Mouse (Mus musculus) 3T3-L1 (cell line): ENCODE data around the gene Prss16.
A peak's percentile ranks its signal among the peaks of the same experiment; 100 is the strongest.

ENCODE experiments used
- DNase-seq: peaks from one replicate; pipeline ENCODE4 v3.0.0-alpha.2; 2015; ENCODE audit warnings: low read depth, low spot score

Gene Prss16

GRCm38 (mm10) chr13:22009642-22010041, at the start of gene Prss16:
TSS of gene Prss16 (minus strand) at chr13:22009742.
- DNase-seq: no peak

- no peak for DNase-seq
Measured at GRCm38 (mm10) chr13:22053754-22054153, 44.2 kb upstream of the Prss16 start.

- DNase-seq: no peak
Measured at GRCm38 (mm10) chr13:22051523-22051859, 41.9 kb upstream of the Prss16 start.

- peak; percentile 95 for DNase-seq
Measured at GRCm38 (mm10) chr13:22050591-22051522, 41.3 kb upstream of the Prss16 start.

- DNase-seq: peak; percentile 78
Measured at GRCm38 (mm10) chr13:22049737-22050440, 40.3 kb upstream of the Prss16 start.

- no peak for DNase-seq
Measured at GRCm38 (mm10) chr13:22049041-22049440, 39.5 kb upstream of the Prss16 start.

- DNase-seq: no peak
Measured at GRCm38 (mm10) chr13:22045311-22045710, 35.8 kb upstream of the Prss16 start.

GRCm38 (mm10) chr13:22044432-22045155, 35.1 kb upstream of the Prss16 start:
- DNase-seq: no peak

GRCm38 (mm10) chr13:22043503-22044431, 34.2 kb upstream of the Prss16 start:
- DNase-seq: peak; percentile 89

GRCm38 (mm10) chr13:22042568-22043502, 33.3 kb upstream of the Prss16 start, which contains the start of the genes Hist1h2ag and Hist1h2bj:
TSS of gene Hist1h2ag (minus strand) at chr13:22042944.
TSS of gene Hist1h2bj (plus strand) at chr13:22043214.
- peak; percentile 99 for DNase-seq

- DNase-seq: peak; percentile 74
Measured at GRCm38 (mm10) chr13:22041651-22042567, 32.4 kb upstream of the Prss16 start.

- DNase-seq: peak; percentile 94
Measured at GRCm38 (mm10) chr13:22041142-22041536, 31.6 kb upstream of the Prss16 start, which contains the start of gene Hist1h4i. TSS of gene Hist1h4i (minus strand) at chr13:22041362.

- DNase-seq: peak; percentile 74
Measured at GRCm38 (mm10) chr13:22040464-22041141, 31.1 kb upstream of the Prss16 start.

GRCm38 (mm10) chr13:22039951-22040463, 30.5 kb upstream of the Prss16 start:
- DNase-seq: no peak

GRCm38 (mm10) chr13:22039364-22039763, 29.8 kb upstream of the Prss16 start:
- DNase-seq: no peak

- DNase-seq: no peak
Measured at GRCm38 (mm10) chr13:22037415-22037814, 27.9 kb upstream of the Prss16 start.

GRCm38 (mm10) chr13:22036986-22037385, 27.4 kb upstream of the Prss16 start:
- peak; percentile 33 for DNase-seq
